Mouse (Mus musculus): ENCODE data around the gene Timeless.

Gene Timeless

GRCm38 (mm10) chr10:128298243-128298642, 66.4 kb downstream of the Timeless start:
- DNase-seq = no peak

- no peak for DNase-seq
These were observed 66.9 kb downstream of the Timeless start, which contains the start of gene Il23a for GRCm38 (mm10) chr10:128298702-128299171. Gene Il23a, minus strand, starts transcription at chr10:128298752.

- no peak for DNase-seq
These were observed 70.5 kb downstream of the Timeless start for GRCm38 (mm10) chr10:128302357-128302756.
